Mouse (Mus musculus): ENCODE measurements around the gene Cldn14.

- TF ChIP-seq HCFC1 (IDR thresholded peaks at IDR 0.05; ENCODE audit: borderline replicate concordance, insufficient read depth, low read length) (no peak), CHD2 (IDR thresholded peaks at IDR 0.05; ENCODE audit: low read depth, low read length) (no peak), ZNF384 (IDR thresholded peaks at IDR 0.05; ENCODE audit: low read depth, low read length) (no peak), MAFK (IDR thresholded peaks at IDR 0.05; ENCODE audit: insufficient read depth, low read depth, low read length) (no peak), ZC3H11A (IDR thresholded peaks at IDR 0.05; ENCODE audit: borderline replicate concordance, low read depth, low read length) (no peak)
These were observed 105.6 kb downstream of the Cldn14 start for GRCm38 (mm10) chr16:93903027-93903426.

Data from ES-E14 (cell line).